Mouse (Mus musculus): ENCODE data around the gene Rundc3a. TPM values are rescaled to one million over a fixed set of nuclear protein-coding genes. Genes with fewer than 3 reads are reported as not detected.
A peak's percentile ranks its signal among the peaks of the same experiment; 100 is the strongest.

Gene Rundc3a
- polyA plus RNA-seq (2015; fragmentation: Nextera tagmentation; extraction: Ambion mirVana): 8.7 and 10.8 TPM in 2 replicates

DNA sequence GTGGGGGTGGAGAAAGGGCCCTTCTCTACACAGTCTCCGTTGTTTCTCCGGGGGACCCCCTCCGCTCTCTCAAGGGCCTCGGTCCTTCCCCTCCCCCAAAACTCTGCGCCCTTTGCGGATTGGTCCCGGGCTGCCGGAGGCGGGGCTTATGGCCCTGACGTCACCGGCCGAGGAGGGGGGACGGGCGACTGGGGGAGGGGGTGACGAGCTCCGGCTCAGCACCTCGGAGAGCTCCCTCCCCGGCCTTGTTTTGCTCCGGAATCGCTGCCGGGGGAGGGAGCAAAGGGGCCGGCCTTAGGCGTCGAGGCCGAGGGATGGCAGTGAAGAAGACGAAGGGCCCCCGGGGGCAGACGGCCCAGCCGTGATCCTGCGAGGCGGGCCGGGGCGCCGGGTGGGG is at the start of gene Rundc3a:
TSS of gene Rundc3a (plus strand) at position 166 of the 397 bp plus-strand sequence.
- peak within 1 kb of the TSS; percentile 43 for H3K4me3 ChIP-seq (replicated peaks)
- 0% methylated on average over 34 of the region's 34 CpGs for WGBS
- peak within 1 kb of the TSS; percentile 14; the same call in 1 of the 2 replicates for H3K9ac ChIP-seq
- H3K27ac ChIP-seq: peak within 1 kb of the TSS; percentile 27; the same call in 1 of the 2 replicates
- peaks cover 11% of the 10 kb centered on the region for H3K27me3 ChIP-seq (replicated peaks)
- peak within 1 kb of the TSS; percentile 87 for H3K4me2 ChIP-seq (replicated peaks)
- no peaks in the 10 kb centered on the region for H3K36me3 ChIP-seq
- peak; percentile 83 for ATAC-seq
- H3K4me1 ChIP-seq (replicated peaks): peaks cover 24% of the 10 kb centered on the region
- H3K9me3 ChIP-seq: no peaks in the 10 kb centered on the region

DNA sequence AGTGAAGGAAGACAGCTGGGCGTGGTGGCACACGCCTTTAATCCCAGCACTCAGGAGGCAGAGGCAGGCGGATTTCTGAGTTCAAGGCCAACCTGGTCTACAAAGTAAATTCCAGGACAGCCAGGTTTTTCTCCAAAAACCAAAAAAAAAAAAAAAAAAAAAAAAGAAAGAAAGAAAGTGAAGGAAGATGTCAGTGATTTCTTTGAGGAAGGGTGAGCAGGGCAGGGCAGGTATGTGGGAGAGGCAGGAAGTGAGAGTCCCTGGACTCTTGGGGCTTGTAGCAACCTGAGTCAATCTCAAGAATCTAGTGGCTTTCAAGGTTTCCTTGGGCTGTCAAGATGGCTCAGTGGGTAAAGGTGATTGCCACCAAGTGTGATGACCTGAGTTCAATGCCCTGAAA is 48.7 kb upstream of the Rundc3a start:
- Histone ChIP-seq H3K4me1 (replicated peaks) (0 out of 2 replicates have a peak, but pooled peaks cover 3% of the 10 kb centered on the region), H3K27me3 (replicated peaks) (no peaks in the 10 kb centered on the region), H3K27ac (no peak overlapping the region), H3K4me2 (replicated peaks) (no peak overlapping the region), H3K9me3 (no peaks in the 10 kb centered on the region), H3K36me3 (no peaks in the 10 kb centered on the region), H3K4me3 (replicated peaks) (no peak overlapping the region), H3K9ac (no peak overlapping the region)
- no peak for ATAC-seq
- 87% methylated on average over 3 of the region's 3 CpGs for WGBS

DNA sequence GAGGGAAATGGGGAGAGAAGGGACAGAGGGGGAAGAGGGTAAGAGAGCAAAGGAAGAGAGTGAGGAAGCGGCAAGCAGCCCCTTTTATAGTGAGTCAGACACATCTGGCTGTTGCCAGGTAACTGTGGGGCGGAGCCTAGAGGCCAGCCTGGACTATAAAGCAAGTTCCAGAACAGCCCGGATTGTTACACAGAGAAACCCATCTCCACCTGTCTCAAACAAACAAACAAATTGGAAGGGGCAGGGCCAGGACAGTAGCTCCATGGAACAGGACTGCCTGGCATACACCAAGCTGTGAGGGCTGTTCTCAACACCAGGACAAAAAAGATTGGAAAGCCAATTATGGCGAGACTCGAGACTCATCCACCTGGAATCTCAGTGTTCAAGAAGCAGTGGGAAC is 46.3 kb upstream of the Rundc3a start:
- no peaks in the 10 kb centered on the region for H3K27me3 ChIP-seq (replicated peaks)
- H3K9me3 ChIP-seq: no peaks in the 10 kb centered on the region
- H3K9ac ChIP-seq: no peak overlapping the region
- 0 out of 2 replicates have a peak, but pooled peaks cover 3% of the 10 kb centered on the region for H3K4me1 ChIP-seq (replicated peaks)
- H3K36me3 ChIP-seq: no peaks in the 10 kb centered on the region
- no peak overlapping the region for H3K27ac ChIP-seq
- 55% methylated on average over 5 of the region's 5 CpGs for WGBS
- ATAC-seq: no peak
- no peak overlapping the region for H3K4me3 ChIP-seq (replicated peaks)
- no peak overlapping the region for H3K4me2 ChIP-seq (replicated peaks)

DNA sequence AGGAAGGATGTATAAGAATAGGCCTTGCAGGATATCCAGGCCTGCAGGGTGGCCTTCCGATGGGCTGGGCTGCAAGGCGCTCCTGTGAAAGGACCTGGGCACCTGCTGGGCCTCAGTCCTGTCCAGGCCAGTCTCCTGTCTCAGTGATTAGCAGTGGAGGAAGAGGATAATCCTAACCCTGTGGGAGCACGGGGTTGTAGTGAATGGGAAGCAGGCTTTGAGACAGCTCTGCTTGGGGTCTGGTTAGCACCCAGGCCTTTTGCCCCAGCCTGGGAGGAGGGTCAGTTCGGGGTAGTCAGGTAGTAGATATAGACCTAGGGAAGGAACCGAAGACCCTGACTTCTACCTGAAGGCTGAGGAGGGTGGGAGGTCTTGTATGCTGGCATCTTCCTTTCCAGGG is 45.5 kb upstream of the Rundc3a start:
- Histone ChIP-seq H3K4me1 (replicated peaks) (0 out of 2 replicates have a peak, but pooled peaks cover 3% of the 10 kb centered on the region), H3K36me3 (no peaks in the 10 kb centered on the region), H3K9ac (no peak overlapping the region), H3K4me2 (replicated peaks) (no peak overlapping the region), H3K27me3 (replicated peaks) (no peaks in the 10 kb centered on the region), H3K27ac (no peak overlapping the region), H3K9me3 (no peaks in the 10 kb centered on the region), H3K4me3 (replicated peaks) (no peak overlapping the region)
- 80% methylated on average over 5 of the region's 5 CpGs for WGBS
- ATAC-seq: no peak

DNA sequence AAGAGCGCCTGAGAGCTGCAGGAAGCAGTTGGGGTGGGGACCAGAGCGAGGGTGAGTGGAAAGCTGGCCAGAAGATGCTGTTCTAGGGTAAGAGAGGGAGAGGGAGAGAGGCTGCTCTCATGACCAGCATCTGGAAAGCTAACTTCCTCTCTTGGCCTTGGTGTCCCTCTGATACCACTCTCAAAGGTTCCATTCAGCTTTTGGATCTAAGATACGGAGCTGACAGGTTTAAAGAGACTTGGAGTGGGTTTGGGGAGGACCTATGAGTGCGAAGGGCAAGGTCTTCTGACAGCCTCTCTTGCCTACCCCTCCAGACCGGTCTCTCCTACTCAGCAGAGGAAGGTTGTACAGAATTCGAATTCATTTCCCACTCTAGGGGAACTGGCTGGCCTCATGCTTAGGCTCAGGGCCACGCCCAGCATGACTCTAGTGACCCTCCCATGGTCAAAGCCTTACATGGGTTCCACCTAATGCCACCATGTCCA is 45.1 kb upstream of the Rundc3a start:
- no peak overlapping the region for H3K4me3 ChIP-seq (replicated peaks)
- H3K27ac ChIP-seq: no peak overlapping the region
- H3K9me3 ChIP-seq: no peaks in the 10 kb centered on the region
- ATAC-seq: no peak; the same call in 1 of the 2 replicates
- H3K36me3 ChIP-seq: no peaks in the 10 kb centered on the region
- no peak overlapping the region for H3K4me2 ChIP-seq (replicated peaks)
- no peaks in the 10 kb centered on the region for H3K27me3 ChIP-seq (replicated peaks)
- no peak overlapping the region for H3K9ac ChIP-seq
- 90% methylated on average over 7 of the region's 7 CpGs for WGBS
- H3K4me1 ChIP-seq (replicated peaks): 0 out of 2 replicates have a peak, but pooled peaks cover 3% of the 10 kb centered on the region

DNA sequence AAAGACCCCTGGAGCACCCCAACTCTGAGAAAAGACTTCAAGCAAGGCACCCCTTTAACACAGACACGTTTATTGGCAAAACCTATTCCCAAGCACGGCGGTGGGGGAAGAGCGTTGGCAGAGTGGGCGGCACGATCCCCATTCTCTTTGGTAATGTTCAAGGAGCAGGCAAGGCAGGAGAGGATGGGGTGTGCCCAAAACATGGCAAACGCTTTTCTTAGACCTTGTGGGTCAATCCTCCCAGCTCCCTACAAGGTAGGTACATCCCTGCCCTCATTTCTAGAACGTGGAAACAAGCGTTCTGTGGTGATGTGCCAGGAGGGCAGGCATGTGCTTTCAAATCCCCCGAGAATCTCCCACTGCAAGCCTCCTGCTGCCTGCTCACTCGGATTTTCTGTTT is 44.4 kb upstream of the Rundc3a start:
- Histone ChIP-seq H3K9ac (no peak overlapping the region), H3K36me3 (no peaks in the 10 kb centered on the region), H3K9me3 (no peaks in the 10 kb centered on the region), H3K27ac (no peak overlapping the region), H3K4me3 (replicated peaks) (no peak overlapping the region), H3K27me3 (replicated peaks) (no peaks in the 10 kb centered on the region), H3K4me1 (replicated peaks) (no peaks in the 10 kb centered on the region), H3K4me2 (replicated peaks) (no peak overlapping the region)
- ATAC-seq: no peak
- 87% methylated on average over 11 of the region's 11 CpGs for WGBS

DNA sequence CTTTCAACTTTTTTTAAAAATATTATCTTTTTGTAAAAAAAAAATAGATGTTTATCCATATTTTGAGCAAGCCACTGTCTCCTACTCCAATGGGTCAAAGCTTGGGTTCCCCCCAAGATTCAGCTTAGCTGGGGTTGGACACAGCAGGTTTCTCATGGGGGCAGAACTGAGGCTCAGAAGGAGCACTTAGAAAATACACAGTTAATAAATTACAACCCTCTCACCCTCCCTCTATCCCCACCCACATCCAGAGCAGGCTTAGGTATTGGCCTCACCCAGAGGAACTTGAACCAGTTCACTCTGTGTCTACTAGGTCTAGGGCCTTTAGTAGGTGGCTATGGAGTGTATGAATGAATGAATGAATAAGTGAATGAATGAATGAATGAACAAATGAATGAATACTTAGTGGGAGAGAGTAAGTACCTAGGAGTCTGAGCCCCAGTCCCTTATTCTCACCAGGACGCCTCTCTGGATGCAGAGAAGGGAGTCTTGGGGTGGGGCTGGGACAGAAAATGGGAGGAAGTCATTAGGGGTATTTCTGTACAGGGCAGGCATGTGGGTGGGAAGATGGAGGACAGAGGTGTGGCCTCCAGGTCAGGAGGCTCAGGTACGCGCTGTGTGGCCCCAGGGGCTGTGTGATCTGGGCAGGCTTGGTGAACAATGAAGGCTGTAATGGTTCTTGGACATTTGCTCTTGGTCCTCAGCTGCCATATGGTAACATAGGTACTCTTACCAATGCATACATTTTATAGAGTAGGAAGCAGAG is 43.8 kb upstream of the Rundc3a start:
- H3K4me1 ChIP-seq (replicated peaks): no peaks in the 10 kb centered on the region
- peak; percentile 60; the same call in 1 of the 2 replicates for ATAC-seq
- no peak overlapping the region for H3K4me2 ChIP-seq (replicated peaks)
- no peak overlapping the region for H3K4me3 ChIP-seq (replicated peaks)
- H3K9ac ChIP-seq: no peak overlapping the region
- WGBS: 64% methylated on average over 3 of the region's 3 CpGs
- no peaks in the 10 kb centered on the region for H3K9me3 ChIP-seq
- no peaks in the 10 kb centered on the region for H3K27me3 ChIP-seq (replicated peaks)
- no peaks in the 10 kb centered on the region for H3K36me3 ChIP-seq
- H3K27ac ChIP-seq: no peak overlapping the region

DNA sequence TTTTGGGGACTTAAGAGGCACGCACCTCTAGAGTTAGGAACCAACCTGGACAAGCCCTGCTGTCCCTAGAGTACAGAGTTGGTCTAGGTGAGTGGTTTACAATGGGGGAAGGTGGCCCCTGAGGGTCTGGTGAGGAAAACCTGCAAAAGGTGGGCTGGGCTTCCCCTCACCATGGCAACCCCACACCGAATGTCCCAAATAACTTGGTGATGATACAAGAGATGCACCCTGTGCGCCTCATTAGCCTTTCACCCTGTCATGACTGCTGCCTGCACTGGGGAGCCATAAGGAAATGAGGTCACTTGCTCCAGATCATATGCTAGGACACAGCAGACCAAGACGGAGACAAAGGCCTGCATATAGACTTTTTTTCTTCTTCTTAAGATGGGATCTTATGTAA is 42.8 kb upstream of the Rundc3a start:
- ATAC-seq: no peak
- no peaks in the 10 kb centered on the region for H3K36me3 ChIP-seq
- 81% methylated on average over 4 of the region's 4 CpGs for WGBS
- no peaks in the 10 kb centered on the region for H3K4me1 ChIP-seq (replicated peaks)
- H3K4me2 ChIP-seq (replicated peaks): no peak overlapping the region
- no peak overlapping the region for H3K9ac ChIP-seq
- H3K9me3 ChIP-seq: no peaks in the 10 kb centered on the region
- no peak overlapping the region for H3K4me3 ChIP-seq (replicated peaks)
- H3K27me3 ChIP-seq (replicated peaks): no peaks in the 10 kb centered on the region
- no peak overlapping the region for H3K27ac ChIP-seq

DNA sequence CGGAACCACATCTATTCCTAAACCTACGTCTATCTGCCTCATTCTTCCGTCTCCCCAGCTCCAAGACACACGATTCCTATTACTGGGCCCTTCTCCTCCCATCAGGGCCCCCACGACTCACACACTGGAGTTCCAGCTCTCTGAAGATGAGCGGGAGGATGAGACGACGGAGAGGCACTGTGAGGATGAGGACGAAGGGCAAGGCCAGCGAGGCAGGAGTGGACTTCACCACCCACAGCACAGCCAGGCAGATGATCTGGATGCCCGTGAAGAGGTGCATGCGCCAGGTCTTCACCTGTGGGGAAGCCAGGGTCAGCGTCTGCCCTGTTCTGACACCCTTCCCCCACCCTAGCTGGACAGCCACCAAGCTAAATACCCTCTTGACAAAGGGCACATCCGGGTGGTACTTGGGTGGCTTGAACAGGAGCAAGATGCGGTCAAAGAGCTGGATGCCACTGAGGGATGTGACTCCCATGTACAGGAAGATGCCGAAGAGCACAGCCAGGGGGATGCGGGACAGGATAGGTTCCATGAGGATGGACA is 42.2 kb upstream of the Rundc3a start:
- 85% methylated on average over 17 of the region's 17 CpGs for WGBS
- no peak overlapping the region for H3K4me2 ChIP-seq (replicated peaks)
- no peaks in the 10 kb centered on the region for H3K36me3 ChIP-seq
- no peaks in the 10 kb centered on the region for H3K27me3 ChIP-seq (replicated peaks)
- H3K27ac ChIP-seq: no peak overlapping the region
- H3K9me3 ChIP-seq: no peaks in the 10 kb centered on the region
- H3K9ac ChIP-seq: no peak overlapping the region
- no peak overlapping the region for H3K4me3 ChIP-seq (replicated peaks)
- ATAC-seq: no peak
- H3K4me1 ChIP-seq (replicated peaks): no peaks in the 10 kb centered on the region

DNA sequence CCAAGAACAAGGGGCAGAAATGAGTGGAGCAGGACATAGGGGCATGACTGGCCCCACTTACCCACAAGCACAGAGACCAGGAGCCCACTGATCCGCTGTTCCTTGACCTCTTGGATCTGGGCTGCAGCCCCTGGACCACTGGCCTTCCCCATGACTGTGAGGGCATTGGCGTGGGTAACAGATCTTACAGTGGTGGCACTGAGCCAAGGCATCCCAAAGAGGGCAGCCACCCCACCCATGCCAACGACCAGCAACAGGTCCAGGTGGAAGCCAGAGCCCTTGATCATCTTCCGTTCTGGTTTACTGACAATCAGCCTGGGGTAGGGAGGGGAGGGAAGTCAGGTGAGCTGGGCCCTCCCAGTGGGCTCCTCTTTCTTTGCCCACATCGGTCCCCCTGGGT is 40.8 kb upstream of the Rundc3a start:
- H3K4me2 ChIP-seq (replicated peaks): no peak overlapping the region
- no peaks in the 10 kb centered on the region for H3K36me3 ChIP-seq
- no peaks in the 10 kb centered on the region for H3K9me3 ChIP-seq
- WGBS: 53% methylated on average over 5 of the region's 5 CpGs
- H3K27me3 ChIP-seq (replicated peaks): 0 out of 2 replicates have a peak, but pooled peaks cover 4% of the 10 kb centered on the region
- H3K4me1 ChIP-seq (replicated peaks): no peaks in the 10 kb centered on the region
- no peak overlapping the region for H3K9ac ChIP-seq
- no peak overlapping the region for H3K27ac ChIP-seq
- no peak for ATAC-seq
- H3K4me3 ChIP-seq (replicated peaks): no peak overlapping the region

DNA sequence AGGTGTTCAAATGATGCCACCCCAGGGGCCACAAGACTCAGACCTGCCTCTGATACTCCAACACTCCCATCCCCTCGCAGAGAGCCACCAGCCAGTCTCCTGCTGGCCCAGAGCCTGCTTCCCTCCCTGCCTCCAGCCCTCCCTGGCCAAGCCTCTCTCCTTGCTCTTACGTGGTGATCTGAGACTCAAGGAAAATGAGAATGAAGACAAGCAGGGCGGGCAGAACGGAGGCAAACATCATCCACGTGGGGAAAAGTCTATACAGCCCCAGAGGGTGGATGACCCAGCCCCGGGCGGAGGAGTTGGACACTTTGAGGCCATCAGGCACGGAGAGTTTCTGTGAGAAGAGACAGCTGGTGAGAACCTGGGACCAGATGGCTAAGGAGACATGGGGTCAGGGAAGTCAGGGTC is 40.2 kb upstream of the Rundc3a start:
- no peaks in the 10 kb centered on the region for H3K4me1 ChIP-seq (replicated peaks)
- 25% methylated on average over 8 of the region's 8 CpGs for WGBS
- H3K27me3 ChIP-seq (replicated peaks): peaks cover 7% of the 10 kb centered on the region; the same call in 1 of the 2 replicates
- H3K4me3 ChIP-seq (replicated peaks): no peak overlapping the region
- ATAC-seq: no peak
- H3K9me3 ChIP-seq: no peaks in the 10 kb centered on the region
- no peaks in the 10 kb centered on the region for H3K36me3 ChIP-seq
- no peak overlapping the region for H3K27ac ChIP-seq
- H3K4me2 ChIP-seq (replicated peaks): no peak overlapping the region
- H3K9ac ChIP-seq: no peak overlapping the region

DNA sequence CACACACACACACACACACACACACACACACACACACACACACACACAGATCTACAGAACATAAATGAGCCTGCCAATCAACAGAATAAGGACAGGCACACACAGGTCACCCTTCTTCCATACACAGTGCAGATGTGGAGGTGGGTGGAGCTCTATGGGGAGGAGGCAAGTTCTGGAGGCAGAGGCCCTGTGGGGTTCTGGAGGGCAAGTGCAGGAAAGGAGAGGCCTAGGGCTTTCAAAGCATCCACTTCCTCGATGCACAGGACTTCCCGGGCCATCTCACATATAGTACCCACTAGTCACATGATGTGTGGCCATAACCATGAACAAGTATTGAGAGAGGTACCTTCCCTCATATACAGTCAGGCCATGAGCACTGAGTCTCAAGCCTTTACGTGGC is 37.7 kb upstream of the Rundc3a start:
- 83% methylated on average over 3 of the region's 3 CpGs for WGBS
- Histone ChIP-seq H3K4me2 (replicated peaks) (no peak overlapping the region), H3K27me3 (replicated peaks) (peaks cover 11% of the 10 kb centered on the region; the same call in 1 of the 2 replicates), H3K4me3 (replicated peaks) (no peak overlapping the region), H3K9me3 (no peaks in the 10 kb centered on the region), H3K9ac (no peak overlapping the region), H3K27ac (no peak overlapping the region), H3K36me3 (no peaks in the 10 kb centered on the region), H3K4me1 (replicated peaks) (no peaks in the 10 kb centered on the region)
- ATAC-seq: no peak
